Mouse (Mus musculus) adrenal gland, adult 2 months (tissue): Measurements from ENCODE around the gene Olfr665. TPM values are rescaled to one million over a fixed set of nuclear protein-coding genes. Genes with fewer than 3 reads are reported as not detected.
"Not testable (repeated sequence)": the region's sequence is repeated elsewhere in the genome, so short reads cannot be mapped to it uniquely, and the experiment has no call there.

Source experiments
- DNase-seq: peaks from one replicate; pipeline ENCODE4 v3.0.0; 2021
- long read RNA-seq: library from polyadenylated mRNA; stranded (forward); transcript quantifications from one replicate; pipeline ENCODE4 v2.0.0, GENCODE M21; 2021
- polyA plus RNA-seq: library from polyadenylated mRNA; depleted of rRNA; stranded (reverse); fragments of >200 nt; gene quantifications from 2 replicates; pipeline ENCODE4 v1.2.3, GENCODE M21; 2012; rRNA removed
- total RNA-seq, 2 experiments: library from RNA; stranded (reverse); gene quantifications; 2 replicates each; pipeline ENCODE4 v1.2.3; 2021

Gene Olfr665
- total RNA-seq (not detected), polyA plus RNA-seq (not detected in 2 replicates)
- long read RNA-seq = 0 reads

- no peak for DNase-seq
Observed at GRCm38 (mm10) chr7:104877731-104878130, at the start of gene Olfr665. Gene Olfr665, plus strand, starts transcription at chr7:104878031.

DNA sequence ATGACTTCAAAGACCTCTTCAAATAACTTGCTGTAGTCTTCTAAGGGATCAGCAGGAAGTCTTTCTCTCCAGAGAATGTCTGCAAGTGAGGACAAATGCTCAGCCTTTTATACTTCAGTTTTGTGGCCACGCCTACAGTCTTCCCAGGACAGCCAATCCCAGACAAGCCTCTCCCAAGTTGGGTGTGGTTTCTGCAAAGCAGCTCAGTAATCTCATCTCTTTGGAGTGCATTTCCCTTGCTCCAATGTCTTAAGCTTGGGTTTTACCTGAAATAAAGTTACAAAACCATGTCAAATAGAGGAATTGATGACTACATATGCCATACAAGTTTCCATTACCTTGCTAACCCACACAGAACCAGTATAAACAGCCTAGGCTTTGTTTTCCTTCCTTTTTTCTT is 35.3 kb upstream of the Olfr665 start, which contains the start of gene Usp17lb:
Gene Usp17lb, minus strand, starts transcription at position 101 of the 400 bp plus-strand sequence.
- no peak for DNase-seq

GRCm38 (mm10) chr7:104843731-104844287 is 34.0 kb upstream of the Olfr665 start:
- no peak for DNase-seq

- not testable (repeated sequence) for DNase-seq
Observed at GRCm38 (mm10) chr7:104851546-104851945, 26.3 kb upstream of the Olfr665 start.

GRCm38 (mm10) chr7:104855248-104855750 is 22.5 kb upstream of the Olfr665 start:
- no peak for DNase-seq

DNA sequence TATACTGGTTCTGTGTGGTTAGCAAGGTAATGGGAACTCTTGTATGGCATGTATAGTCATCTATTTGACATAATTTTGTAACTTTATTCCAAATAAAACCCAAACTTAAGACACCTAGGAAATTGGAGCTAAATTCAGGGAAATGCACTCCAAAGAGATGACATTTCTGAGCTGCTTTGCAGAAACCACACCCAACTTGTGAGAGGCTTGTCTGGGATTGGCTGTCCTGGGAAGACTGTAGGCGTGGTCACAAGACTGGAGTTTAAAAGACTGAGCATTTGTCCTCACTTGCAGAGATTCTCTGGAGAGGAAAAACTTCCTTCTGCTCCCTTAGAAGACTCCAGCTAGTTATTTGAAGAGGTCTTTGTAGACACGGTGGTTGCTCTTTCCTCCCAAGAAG is 21.1 kb upstream of the Olfr665 start, which contains the start of gene Usp17la:
Gene Usp17la, plus strand, starts transcription at position 301 of the 400 bp plus-strand sequence.
- not testable (repeated sequence) for DNase-seq

- DNase-seq = no peak
Observed at GRCm38 (mm10) chr7:104857683-104858082, 20.1 kb upstream of the Olfr665 start.

DNA sequence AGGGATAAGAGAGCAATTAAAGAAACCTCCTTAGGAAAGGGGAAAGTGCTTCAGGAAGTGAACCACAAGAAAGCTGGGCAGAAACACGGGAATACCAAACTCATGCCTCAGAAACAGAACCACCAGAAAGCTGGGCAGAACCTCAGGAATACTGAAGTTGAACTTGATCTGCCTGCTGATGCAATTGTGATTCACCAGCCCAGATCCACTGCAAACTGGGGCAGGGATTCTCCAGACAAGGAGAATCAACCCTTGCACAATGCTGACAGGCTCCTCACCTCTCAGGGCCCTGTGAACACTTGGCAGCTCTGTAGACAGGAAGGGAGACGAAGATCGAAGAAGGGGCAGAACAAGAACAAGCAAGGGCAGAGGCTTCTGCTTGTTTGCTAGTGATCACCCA is 16.4 kb upstream of the Olfr665 start:
- DNase-seq = peak; percentile 26

- no peak for DNase-seq
Observed at GRCm38 (mm10) chr7:104895852-104896251, 18.0 kb downstream of the Olfr665 start, which contains the start of gene Olfr666. Gene Olfr666, minus strand, starts transcription at chr7:104895952.

DNA sequence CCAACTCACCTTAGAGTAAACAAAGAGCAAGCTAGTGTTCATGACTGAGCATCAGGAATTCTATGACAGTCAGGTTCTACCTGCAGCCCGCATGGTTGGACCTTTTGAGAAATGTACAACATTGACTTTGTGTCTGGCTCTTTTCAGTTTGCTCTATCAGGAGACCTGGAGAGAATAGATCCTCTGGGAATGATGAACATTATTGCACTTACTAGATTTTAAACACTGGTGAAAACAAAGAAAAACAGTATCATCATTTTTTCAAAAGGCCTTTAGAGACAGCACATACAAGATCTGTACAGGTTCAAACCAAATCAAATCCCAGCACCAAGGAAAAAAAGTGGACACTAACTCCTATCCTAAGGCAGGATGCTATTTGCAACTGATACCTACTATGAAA is 43.6 kb downstream of the Olfr665 start, which contains the start of gene Olfr667:
Gene Olfr667, minus strand, starts transcription at position 101 of the 400 bp plus-strand sequence.
- DNase-seq = no peak

DNA sequence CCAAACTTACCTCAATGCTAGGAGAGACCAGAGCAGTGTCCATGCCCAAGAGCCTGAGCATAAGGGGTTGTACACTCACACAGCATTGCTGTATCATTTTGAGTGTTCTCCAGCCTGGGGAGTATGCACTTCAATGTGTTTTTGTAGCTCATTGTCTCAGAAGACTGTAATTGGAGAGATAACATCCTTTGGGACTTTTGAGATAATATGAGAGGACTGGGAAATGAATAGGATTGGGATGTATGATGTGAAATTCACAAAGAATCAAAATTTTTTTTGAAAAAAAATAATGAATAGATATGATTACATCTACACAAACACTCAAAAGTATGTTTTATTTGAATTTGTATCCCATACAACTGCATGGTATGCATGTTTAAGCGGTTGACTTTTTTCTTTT is 50.1 kb downstream of the Olfr665 start, which contains the start of gene Olfr668:
Gene Olfr668, minus strand, starts transcription at position 101 of the 400 bp plus-strand sequence.
- no peak for DNase-seq

Other genes starting within 250 kb of the Olfr665 start
- gene Olfr658, start 230.7 kb upstream of the Olfr665 start, total RNA-seq = not detected
- gene Olfr658, start 230.7 kb upstream of the Olfr665 start, polyA plus RNA-seq = not detected in 2 replicates
- gene Olfr659, start 211.3 kb upstream of the Olfr665 start, total RNA-seq = not detected
- not detected in 2 replicates for gene Olfr659, start 211.3 kb upstream of the Olfr665 start, polyA plus RNA-seq
- not detected for gene Olfr661, start 191.5 kb upstream of the Olfr665 start, total RNA-seq
- not detected in 2 replicates for gene Olfr661, start 191.5 kb upstream of the Olfr665 start, polyA plus RNA-seq
- not detected for gene Usp17le, start 100.6 kb upstream of the Olfr665 start, total RNA-seq
- gene Usp17le, start 100.6 kb upstream of the Olfr665 start, polyA plus RNA-seq = not detected in 2 replicates
- gene Usp17lb, start 35.4 kb upstream of the Olfr665 start, total RNA-seq = under 1 TPM in 1 of 2 experiments, not detected in 1; 0.37 TPM
- gene Usp17lb, start 35.4 kb upstream of the Olfr665 start, polyA plus RNA-seq = not detected in 2 replicates
- gene Usp17la, start 21.0 kb upstream of the Olfr665 start, total RNA-seq = not detected
- not detected in 2 replicates for gene Usp17la, start 21.0 kb upstream of the Olfr665 start, polyA plus RNA-seq
- not detected for gene Olfr666, start 17.9 kb downstream of the Olfr665 start, total RNA-seq
- not detected in 2 replicates for gene Olfr666, start 17.9 kb downstream of the Olfr665 start, polyA plus RNA-seq
- not detected for gene Olfr667, start 43.5 kb downstream of the Olfr665 start, total RNA-seq
- gene Olfr667, start 43.5 kb downstream of the Olfr665 start, polyA plus RNA-seq = not detected in 2 replicates
- not detected for gene Olfr668, start 50.0 kb downstream of the Olfr665 start, total RNA-seq
- not detected in 2 replicates for gene Olfr668, start 50.0 kb downstream of the Olfr665 start, polyA plus RNA-seq
- not detected for gene Olfr669, start 56.2 kb downstream of the Olfr665 start, total RNA-seq
- gene Olfr669, start 56.2 kb downstream of the Olfr665 start, polyA plus RNA-seq = not detected in 2 replicates
- not detected for gene Olfr670, start 84.6 kb downstream of the Olfr665 start, total RNA-seq
- not detected in 2 replicates for gene Olfr670, start 84.6 kb downstream of the Olfr665 start, polyA plus RNA-seq
- not detected for gene Olfr671, start 101.1 kb downstream of the Olfr665 start, total RNA-seq
- gene Olfr671, start 101.1 kb downstream of the Olfr665 start, polyA plus RNA-seq = not detected in 2 replicates
- gene Olfr672, start 124.0 kb downstream of the Olfr665 start, total RNA-seq = not detected
- gene Olfr672, start 124.0 kb downstream of the Olfr665 start, polyA plus RNA-seq = not detected in 2 replicates
- not detected for gene Olfr675, start 150.4 kb downstream of the Olfr665 start, total RNA-seq
- not detected in 2 replicates for gene Olfr675, start 150.4 kb downstream of the Olfr665 start, polyA plus RNA-seq
- gene Olfr676, start 154.7 kb downstream of the Olfr665 start, total RNA-seq = not detected
- not detected in 2 replicates for gene Olfr676, start 154.7 kb downstream of the Olfr665 start, polyA plus RNA-seq
- gene Olfr677, start 173.3 kb downstream of the Olfr665 start, total RNA-seq = not detected
- not detected in 2 replicates for gene Olfr677, start 173.3 kb downstream of the Olfr665 start, polyA plus RNA-seq
- gene Olfr678, start 186.4 kb downstream of the Olfr665 start, total RNA-seq = not detected
- gene Olfr678, start 186.4 kb downstream of the Olfr665 start, polyA plus RNA-seq = not detected in 2 replicates
- gene Olfr679, start 203.2 kb downstream of the Olfr665 start, total RNA-seq = not detected
- gene Olfr679, start 203.2 kb downstream of the Olfr665 start, polyA plus RNA-seq = not detected in 2 replicates
- not detected for gene Olfr680-ps1, start 214.8 kb downstream of the Olfr665 start, total RNA-seq
- gene Olfr680-ps1, start 214.8 kb downstream of the Olfr665 start, polyA plus RNA-seq = not detected in 2 replicates
- gene Olfr681, start 238.8 kb downstream of the Olfr665 start, total RNA-seq = not detected
- not detected in 2 replicates for gene Olfr681, start 238.8 kb downstream of the Olfr665 start, polyA plus RNA-seq